Mouse (Mus musculus) common myeloid progenitor, adult 5-6 weeks (primary cell): ENCODE measurements around the gene Krt18. TPM values are rescaled to one million over a fixed set of nuclear protein-coding genes. Genes with fewer than 3 reads are reported as not detected.
"Not testable (repeated sequence)": the region's sequence is repeated elsewhere in the genome, so short reads cannot be mapped to it uniquely, and the experiment has no call there.

Source experiments
- ATAC-seq: replicated peaks from 2 replicates; pipeline ENCODE4 v1.8.0; 2016; ENCODE audit warnings: low read depth, mild to moderate bottlenecking, moderate TSS enrichment, inconsistent platforms; ENCODE audit not compliant: poor library complexity, severe bottlenecking
- total RNA-seq: library from RNA; stranded (forward); fragments of 200-1000, 187-1606 nt; gene quantifications from 2 replicates; pipeline ENCODE4 v1.2.3, GENCODE M21; 2017

Gene Krt18
- 15.7 and 19.7 TPM in 2 replicates for total RNA-seq

DNA sequence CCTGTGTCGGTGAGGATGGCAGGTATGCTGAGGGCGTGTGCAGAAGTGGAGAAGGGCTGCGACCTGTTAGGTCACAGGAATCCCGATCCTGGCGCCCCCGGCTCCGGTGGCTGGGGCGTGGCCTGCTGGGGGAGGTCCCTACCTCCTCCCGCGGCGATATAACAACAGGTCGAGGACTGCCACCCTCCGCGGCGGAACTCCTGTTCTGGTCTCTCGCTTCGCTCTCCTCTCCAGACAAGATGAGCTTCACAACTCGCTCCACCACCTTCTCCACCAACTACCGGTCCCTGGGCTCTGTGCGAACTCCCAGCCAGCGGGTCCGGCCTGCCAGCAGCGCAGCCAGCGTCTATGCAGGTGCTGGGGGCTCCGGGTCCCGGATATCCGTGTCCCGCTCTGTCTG, at the start of gene Krt18:
TSS of gene Krt18 (plus strand) at position 141 of the 400 bp plus-strand sequence.
- peak; percentile 67 for ATAC-seq

DNA sequence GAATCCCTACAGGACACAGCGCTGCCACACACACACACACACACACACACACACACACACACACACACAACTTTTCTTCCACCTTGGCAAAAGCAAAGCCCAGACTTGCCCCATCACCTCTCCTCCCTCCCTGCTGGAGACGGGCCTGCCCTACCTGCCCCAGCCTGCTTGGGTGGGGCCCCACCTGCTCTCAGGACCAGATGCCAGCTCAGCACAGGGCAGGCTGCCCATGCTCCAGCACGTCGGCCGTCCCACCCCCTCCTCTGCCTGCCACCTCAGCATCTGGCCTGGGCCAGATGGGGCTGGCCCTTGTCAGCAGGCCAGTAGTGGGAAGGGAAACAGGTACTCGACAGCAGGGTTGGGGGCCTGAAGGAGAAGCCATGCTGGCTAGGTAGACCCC, 47.1 kb upstream of the Krt18 start:
- no peak for ATAC-seq

DNA sequence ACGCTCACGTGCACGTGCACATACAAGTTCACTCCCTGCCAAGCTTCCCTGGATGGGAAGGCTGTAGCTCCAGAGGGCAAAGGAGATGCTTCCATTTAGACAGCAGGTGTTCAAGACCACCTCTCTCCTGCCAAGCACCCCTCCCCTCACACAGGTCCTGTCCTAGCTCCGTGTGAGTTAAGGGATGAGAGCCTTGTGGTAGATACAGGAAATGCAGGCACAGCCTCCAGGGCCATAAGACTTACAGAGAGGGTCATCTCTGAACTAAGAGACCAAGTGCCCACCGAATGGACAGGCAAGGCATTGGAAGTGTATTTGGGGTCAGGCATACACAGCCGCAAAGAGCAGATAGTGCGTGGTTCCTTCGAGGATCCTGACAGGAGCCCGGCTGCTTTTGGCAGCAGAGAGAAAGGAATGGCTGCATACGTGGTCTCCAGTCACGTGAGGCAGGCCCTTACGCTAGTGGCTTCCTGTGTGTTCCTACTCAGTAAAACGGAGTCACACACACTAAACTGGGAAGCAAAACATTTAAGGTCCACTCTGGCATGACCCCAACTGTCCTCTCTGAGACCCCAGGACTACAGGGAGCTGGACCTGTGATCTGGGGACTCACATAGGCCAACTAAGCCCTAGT, 44.5 kb upstream of the Krt18 start:
- ATAC-seq = no peak

DNA sequence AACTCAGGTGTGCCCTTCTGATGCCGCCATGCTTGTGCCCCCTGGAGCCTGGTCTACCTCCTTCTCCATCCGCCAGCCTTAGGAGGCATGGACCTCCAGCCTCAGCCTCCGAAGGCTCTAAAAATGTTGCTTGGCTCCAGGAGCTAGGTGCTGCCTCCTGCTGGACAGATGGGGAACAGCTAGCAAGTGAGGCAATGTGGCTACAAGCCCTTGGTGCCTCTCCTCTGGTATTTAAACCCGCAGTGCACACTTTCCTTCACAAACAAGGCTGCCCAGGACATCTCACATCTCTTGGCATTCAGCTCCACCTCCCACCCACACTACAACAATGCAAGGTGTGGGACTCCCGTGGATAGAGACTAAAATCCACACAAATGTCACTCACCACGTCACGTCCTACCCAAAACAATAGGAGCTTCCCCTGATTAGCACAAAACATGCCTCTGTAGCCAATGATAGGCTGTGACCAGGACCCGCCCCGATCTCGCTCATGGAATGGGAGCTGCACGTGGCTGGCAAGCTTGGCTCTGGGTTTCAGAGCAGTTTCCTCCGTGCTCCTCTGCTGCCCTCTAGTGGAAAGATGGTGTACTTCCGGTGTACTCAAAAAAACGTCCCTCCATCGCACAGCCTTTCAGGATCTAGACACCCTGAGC, 43.9 kb upstream of the Krt18 start:
- peak; percentile 94 for ATAC-seq

DNA sequence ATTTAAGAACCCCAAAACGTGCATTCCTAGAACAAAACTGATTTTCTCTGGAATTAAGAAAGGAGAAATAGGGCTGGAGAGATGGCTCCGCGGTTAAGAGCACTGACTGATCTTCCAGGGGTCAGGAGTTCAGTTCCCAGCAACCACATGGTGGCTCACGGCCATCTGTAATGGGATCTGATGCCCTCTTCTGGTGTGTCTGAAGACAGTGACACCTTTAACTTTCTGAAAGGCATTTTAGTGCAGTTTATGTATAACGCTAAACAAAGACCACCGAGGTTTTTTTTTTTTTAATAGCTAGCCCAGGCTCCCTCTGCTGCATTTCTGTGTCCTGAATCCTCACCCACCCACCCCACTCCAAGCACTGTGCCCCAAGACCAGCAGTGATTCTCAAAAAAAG, 43.2 kb upstream of the Krt18 start:
- ATAC-seq = no peak

DNA sequence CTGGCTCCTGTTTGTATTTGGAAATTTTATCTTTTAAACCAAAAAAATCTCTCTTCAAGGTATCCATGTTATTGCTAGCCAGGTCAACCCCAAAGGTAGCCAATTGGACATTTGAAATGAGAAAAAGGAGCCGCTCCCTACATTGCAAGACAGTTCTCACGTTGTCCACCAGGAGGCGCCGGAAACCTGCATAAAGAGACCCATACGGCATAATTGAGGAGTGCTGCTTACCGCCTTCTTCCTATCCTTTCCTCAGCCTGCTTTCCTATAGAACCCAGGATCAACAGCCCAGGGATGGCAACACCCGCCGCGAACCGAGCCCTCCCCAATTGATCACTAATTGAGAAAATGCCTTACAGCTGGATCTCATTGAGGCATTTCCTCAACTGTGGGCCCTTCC, 39.9 kb upstream of the Krt18 start:
- ATAC-seq = 0 out of 2 replicates have a peak, but pooled peaks have one; percentile 26

DNA sequence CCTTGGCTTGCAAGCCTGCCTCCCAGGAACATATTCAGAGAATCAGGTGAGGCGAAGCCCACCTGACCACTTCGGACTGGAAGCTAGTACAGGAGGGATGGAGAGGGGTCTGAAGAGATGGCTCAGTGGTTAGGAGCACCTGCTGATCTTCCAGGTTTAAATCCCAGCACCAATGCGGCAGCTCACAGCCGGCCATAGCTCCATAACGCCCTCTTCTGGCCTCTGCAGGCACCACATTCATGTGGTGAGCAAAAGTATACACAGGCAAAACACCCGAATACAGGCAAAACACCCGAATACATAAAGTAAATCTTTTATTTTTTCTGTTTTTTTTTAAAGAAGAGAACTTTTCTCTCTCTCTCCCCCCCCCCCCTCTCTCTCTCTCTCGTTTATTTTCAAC, 39.3 kb upstream of the Krt18 start:
- no peak for ATAC-seq

DNA sequence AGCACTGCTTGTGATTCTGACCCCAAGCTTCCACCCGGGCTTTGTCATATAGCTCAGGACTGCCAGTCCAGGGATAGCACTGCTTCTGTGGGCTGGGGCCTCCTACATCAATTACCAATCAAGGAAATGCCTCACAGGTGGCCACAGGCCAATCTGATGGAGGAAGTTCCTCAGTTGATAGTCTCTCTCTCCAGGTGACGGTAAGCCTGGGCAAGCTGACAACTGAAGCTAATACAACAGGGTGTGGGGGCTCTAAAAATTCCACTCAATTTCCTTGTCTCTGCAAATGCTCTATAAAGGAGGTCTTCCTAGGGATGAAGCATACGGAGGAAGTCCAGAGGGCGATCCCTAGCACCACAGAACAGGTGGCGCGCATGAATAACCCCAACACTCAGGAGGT, 37.0 kb upstream of the Krt18 start:
- no peak for ATAC-seq

DNA sequence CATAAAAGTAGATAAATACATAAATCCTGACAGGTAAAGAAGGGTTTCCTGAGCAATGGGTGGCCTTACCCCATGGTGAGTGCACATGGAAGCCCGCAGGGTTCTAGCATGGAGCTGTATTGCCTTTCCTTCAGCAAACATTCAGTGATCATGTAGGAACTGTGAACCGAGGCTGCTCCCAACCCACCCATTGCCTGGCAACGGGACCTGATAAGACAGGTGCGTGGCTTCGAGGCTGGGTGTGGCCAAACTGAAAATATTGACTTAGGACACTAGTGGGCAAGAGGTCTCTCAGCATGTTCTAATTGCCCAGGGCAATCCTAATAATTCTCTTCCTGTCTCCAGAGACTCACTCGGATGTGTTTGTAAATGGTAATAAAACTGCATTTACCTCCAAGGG, 33.6 kb upstream of the Krt18 start:
- ATAC-seq = no peak

DNA sequence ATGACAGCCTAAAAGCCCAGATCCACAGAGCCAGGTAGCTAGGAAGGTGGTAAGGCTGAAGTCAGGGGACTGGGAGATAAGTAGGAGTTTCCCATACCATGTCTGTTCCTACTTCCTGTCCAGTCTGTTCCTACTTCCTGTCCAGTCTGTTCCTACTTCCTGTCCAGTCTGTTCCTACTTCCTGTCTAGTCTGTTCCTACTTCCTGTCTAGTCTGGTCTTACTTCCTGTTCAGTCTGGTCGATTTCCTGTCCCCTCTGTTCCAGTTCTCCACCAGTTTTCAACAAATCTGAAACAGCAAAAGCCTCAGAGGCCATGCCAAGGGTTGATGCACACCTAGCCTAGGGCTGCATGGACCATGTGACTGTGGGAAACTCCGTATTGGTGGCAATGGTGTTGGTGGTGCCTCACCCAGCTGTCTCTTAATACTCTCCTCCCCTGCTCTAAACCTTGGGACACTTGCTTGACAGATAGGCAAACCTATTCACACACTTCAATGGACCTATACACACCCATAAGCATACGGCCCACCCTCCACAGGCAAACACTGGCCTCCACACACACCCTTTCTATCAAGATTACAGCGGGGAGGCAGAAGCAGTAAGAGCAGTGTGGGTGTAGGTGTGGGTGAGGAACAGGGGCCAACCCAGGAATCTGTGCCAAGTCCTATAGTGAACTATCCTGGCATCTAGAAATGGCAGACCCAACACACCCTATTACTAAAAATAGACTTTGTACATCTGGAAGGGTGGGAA, 32.3 kb upstream of the Krt18 start:
- no peak for ATAC-seq

DNA sequence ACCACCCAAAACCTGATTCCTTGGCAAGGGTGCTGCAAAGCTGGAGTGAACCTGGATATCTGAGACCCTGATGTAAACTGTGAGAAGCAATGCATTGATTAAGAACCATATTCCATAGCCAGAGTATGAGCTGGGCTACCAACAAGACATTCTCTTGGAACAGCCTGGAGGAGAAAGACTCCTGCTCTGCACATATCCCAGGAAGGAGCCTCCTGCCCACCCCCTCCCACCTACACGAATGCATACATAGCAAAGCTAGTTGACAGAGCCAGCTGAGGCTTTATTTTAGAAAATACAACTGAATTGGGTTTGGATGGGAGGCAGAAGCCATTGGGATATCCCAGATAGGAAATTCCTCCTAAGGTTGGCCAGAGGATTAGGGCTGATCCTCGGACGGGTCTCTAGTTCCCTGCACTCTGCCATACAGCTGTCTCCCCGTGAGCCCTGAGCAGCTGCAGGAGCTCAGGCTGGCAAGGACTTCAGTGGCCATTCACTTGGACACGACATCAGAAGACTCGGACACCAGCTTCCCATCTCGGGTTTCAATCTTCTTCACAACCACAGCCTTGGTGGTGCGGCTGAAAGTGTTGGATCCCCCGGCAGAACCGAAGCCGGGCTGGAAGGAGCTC, 31.4 kb upstream of the Krt18 start:
- ATAC-seq = not testable (repeated sequence)

DNA sequence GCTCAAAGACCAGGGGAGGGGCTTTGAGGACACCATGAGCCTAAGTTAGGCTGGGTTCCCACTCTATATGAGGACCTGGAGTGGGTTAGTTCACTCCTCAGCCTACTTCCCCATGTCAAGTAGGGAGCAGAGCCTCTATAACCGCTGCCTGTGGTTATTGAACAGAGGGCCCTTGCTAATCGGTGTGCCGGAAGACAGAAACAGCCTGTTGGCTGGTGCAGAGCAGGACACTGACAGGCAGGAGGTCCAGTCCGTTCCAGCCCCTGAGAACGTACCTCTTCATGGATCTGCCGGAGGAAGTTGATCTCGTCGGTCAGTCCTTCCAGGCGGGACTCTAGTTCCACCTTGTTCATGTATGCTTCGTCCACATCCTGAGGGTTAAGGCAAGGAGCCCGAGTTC, 28.8 kb upstream of the Krt18 start:
- ATAC-seq = peak; percentile 42

DNA sequence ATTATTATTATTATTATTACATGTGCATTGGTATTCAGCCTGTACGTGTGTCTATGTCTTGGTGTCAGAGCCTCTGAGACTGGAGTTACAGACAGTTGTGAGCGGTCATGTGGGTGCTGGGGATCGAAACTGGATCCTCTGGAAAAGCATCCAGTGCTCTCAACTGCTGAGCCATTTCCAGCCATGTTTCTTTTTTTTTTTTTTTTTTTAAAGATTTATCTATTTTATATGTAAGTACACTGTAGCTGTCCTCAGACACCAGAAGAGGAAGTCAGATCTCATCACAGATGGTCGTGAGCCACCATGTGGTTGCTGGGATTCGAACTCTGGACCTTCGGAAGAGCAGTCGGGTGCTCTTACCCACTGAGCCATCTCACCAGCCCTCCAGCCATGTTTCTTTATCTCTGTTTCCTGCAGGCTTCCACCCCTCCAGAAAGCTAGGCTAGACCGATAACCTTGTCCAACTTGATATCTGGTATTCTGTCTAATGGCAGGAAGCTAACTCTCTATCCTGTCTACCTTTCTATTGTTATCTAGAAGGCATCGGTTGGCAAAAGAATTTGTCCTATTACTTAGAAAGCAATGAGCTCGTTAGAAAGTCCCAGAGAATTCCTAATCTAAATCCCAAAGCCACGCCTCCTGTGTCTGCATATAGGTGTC, 28.2 kb upstream of the Krt18 start:
- no peak for ATAC-seq

DNA sequence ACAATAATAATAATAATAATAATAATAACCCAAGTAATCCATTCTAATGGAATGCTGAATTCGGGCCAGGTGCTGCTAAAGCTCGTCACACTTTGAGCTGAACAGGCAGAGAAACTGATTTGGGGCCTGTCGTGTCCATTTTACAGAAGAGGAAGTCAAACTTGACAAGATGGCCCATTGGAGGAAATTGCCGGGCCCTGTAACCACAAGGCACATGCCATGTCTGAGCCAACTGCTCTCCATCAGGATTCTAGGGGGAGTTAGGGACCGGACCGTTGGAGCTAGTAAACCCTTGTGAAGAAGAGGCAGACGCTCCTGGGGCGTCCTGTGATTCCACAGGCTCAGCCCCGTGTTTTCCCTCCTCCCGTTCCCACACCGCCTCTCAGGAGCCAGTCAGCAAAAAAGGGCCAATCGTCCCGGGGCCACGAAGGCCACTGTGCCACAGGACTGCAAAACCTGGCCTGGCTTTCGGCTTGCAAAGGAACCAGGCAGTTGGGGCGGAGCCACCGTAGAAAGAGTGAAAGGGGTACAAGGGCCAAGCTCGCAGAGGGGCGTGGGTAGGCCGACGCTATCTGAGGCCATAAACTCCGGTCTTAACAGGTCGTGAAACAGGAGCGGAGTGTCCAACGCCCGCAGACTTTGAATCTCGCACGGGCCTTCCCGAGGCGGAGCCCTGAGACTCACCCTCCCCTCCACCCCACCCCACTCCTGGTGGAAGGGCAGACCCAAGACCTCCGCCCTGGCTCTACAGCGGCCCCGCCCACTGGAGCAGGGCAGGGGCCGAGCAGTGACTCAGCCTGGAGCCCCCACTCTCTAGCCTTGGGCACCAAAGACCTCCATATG, 25.1 kb upstream of the Krt18 start:
- peak; percentile 83 for ATAC-seq

DNA sequence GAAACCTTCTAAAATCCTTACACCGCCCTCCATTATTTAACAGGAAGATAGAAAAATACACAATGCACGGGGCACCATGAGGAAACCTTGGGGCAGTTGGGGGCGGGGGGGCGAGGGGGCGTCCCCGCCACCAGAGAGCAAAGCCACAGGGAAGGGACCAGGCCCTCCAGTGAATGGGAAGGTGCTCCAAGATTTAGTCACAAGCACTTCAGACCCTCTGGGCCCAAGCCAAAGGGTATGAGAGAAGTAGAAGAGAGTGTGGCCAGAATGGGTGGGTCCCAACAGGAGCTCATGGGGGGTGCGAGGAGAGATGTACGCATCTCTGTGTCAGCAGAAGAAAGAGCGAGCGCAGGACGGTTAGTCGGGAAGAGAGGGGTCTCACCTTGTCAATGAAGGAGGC, 24.5 kb upstream of the Krt18 start:
- ATAC-seq = no peak

DNA sequence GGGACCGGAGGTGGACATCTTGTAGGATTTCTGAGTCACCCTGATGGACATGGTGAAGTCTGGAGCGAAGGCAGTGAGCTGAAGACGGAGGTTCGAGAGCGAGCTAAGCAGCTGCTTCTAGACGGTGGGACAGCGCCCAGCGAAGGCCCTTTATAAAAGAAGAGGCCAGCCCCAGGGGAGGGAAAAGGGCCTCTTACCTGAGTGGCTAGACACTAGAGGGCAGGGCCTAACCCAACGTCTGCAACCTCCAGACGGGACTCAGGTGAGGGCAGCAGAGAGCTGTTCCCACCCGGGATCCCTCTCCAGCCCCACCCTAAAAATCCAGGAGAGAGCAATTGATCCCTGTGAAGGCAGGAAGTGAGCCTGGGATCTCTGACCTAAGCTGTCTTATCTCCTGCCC, 23.8 kb upstream of the Krt18 start, which contains the start of gene Krt8:
TSS of gene Krt8 (minus strand) at position 294 of the 400 bp plus-strand sequence.
- no peak for ATAC-seq

DNA sequence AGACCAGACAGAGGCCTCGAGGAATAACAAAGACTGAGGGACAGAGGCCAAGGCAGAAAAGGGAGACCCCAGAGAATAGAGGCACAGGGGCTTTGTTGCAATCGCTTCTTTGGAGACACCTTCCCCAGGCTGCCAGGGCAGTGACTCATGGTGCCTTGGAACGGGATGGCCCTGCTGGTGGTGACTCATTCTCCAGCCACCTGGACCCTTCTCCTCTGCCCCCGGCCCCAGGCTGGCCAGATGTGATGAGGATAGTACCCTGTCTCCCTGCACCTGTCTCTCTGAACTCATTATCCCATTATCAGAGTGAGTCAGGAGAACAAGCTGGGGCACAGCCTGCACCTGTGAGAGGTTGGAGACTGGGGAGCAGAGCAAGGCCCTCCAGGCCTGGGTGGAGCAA, 22.7 kb upstream of the Krt18 start:
- no peak for ATAC-seq

DNA sequence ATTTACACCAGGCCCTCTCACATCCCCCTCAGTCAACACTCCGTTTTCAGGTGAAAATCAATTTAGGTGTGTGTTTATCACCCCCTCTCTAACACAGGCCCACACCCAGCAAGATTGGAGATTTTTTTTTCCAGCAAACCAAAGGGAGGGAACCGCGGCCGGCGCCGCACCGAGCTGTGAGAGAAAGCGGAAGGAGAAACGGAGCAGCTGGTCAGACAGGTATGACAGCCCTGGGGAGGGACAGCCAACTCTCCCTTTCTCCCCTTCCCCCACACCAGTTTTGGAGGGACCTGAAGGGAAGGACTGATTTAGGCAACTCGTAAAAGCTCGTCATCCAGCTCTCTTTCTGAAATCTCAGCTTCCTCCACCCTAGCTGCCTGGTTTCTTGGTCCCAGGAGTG, 21.7 kb upstream of the Krt18 start:
- no peak for ATAC-seq
